Comparison of ENCODE assay signal across 20 mouse cellular contexts in genomic region chr10:19490500-19490899, GRCm38 (mm10).
"Had no signal": no experiment of that assay in that cellular context is flagged by ENCODE, and none has a peak within 500 bp of the region (broad histone marks: within the 10 kb centered on the region; RNA-seq: fewer than 3 reads in every experiment).

No protein-coding gene starts in this region.

- H3K4me2 ChIP-seq: lung, embryonic 15.5 days; midbrain, embryonic 12.5 days; neural tube, embryonic 13.5 days; neural tube, embryonic 15.5 days had no signal

- H3K4me3 ChIP-seq: lung, embryonic 15.5 days; midbrain, embryonic 10.5 days; midbrain, embryonic 12.5 days; myocyte; neural tube, embryonic 13.5 days; neural tube, embryonic 15.5 days had no signal

- H3K4me1 ChIP-seq: lung, embryonic 15.5 days had no signal

- H3K9me3 ChIP-seq: lung, embryonic 15.5 days; midbrain, embryonic 10.5 days; midbrain, embryonic 12.5 days; neural tube, embryonic 13.5 days; neural tube, embryonic 15.5 days had no signal

- DNase-seq: lung, adult 2 months; lung, postnatal 14 days; lung, postnatal 4 days; midbrain, embryonic 14.5 days; retina, postnatal 1 day; right cerebral cortex, adult 18-20 months; right cerebral cortex, postnatal 25 days; right cerebral cortex, postnatal 4 days; spleen, adult 18-20 months; thymus, adult 18-20 months; thymus, postnatal 14 days; thymus, postnatal 36 days had no signal

- H3K9ac ChIP-seq: lung, embryonic 15.5 days; midbrain, embryonic 12.5 days; neural tube, embryonic 13.5 days; neural tube, embryonic 15.5 days had no signal

- ATAC-seq: lung, postnatal 0 days; midbrain, embryonic 16.5 days had no signal

- H3K27ac ChIP-seq: lung, embryonic 15.5 days; midbrain, embryonic 10.5 days; midbrain, embryonic 12.5 days; neural tube, embryonic 13.5 days; neural tube, embryonic 15.5 days had no signal

- H3K36me3 ChIP-seq: lung, embryonic 15.5 days; midbrain, embryonic 10.5 days; midbrain, embryonic 12.5 days; neural tube, embryonic 13.5 days; neural tube, embryonic 15.5 days had no signal

- H3K27me3 ChIP-seq: lung, embryonic 15.5 days had no signal
